Mouse (Mus musculus): ENCODE measurements around the gene Pip5k1b. TPM values are rescaled to one million over a fixed set of nuclear protein-coding genes. Genes with fewer than 3 reads are reported as not detected.

Gene Pip5k1b
- total RNA-seq, 2 experiments from 2014 or later = 10.6 to 25.4 TPM

DNA sequence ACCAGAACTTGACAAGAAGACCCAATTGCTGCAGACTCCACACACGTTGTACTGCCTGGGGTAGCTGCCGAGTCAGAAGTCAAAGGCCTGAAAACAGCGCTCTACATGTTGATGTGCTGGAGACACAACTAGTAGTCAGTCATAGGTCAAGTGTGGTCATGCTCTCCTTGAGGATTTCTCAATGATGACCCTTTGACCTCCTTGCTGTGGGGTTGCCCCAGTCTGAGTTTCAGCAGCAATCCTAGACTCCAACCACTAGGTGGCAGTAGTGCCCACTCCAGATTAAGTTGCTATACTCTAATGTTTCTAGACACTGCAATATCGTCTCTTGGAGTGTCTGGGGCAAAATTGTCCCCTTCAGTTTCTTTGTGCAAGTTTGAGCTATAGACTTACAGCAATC is 271.5 kb downstream of the Pip5k1b start:
- no peak for ATAC-seq (replicated peaks; ENCODE audit: low FRiP score, low TSS enrichment, poor library complexity, severe bottlenecking)

DNA sequence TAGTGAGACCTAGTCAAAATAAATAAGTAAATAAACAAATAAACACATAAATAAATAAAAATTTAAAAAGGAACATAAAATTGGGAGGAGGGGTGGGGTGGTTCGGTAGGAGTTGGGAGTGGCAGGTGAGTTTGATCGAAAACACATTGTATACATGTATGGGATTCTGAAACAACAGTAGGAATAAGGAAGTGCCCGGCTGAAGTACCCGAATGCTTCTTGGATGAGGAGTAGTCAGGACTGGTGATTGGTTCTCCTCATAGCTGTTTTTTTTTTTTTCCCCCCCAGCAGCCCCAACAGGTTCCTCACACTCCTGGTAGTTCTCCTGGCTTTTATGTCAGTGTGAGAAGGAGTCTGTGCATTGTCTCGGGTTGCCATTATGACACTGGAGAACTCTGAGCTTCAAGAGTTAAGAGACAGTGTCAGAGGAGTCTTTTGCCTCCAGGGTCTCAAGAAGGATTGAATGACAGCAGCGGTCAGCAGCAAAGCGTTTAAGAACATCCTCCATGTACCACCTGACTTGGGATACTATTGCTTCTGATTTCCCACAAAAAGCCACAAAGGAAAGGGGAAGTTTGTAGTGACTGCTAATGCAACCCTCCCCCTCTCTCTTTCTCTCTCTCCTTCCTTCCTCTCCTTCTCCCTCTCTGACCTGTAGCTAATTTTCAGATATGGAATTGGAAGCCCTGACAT is 274.2 kb downstream of the Pip5k1b start:
- ATAC-seq (replicated peaks; ENCODE audit: low FRiP score, low TSS enrichment, poor library complexity, severe bottlenecking) = no peak

DNA sequence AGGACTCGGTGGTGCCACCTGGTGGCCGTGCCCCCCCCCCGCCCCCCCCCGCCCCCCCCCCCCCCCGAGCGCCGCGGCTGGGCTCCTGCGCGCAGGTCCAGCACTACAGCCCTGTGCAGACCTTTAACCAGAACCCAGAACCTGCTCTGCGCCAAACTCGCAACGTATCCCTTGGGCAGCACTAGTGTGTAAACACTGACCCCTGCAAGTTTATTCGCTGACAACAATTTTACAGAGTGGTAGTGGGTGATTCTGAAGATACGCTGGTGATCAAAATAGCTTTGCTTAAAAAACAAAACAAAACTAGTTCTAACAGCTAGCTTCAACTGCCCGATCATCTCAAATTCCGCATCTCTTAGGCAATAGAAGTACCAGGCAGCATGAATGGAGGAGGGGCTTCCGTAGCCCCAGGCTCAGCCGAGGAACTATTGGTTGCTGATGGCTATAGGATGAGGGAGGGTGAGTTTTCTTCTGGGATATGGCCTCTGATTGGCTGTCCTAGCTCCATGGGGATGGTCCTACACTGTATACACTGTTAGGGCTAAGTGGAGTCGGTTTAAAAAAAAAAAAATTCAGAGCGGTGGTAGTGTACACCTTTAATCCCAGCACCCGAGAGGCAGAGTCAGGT is 275.0 kb downstream of the Pip5k1b start, which contains the start of gene Fxn:
Gene Fxn, minus strand, starts transcription at position 5 of the 628 bp plus-strand sequence.
- peak; percentile 86 for ATAC-seq (replicated peaks; ENCODE audit: low FRiP score, low TSS enrichment, poor library complexity, severe bottlenecking)

DNA sequence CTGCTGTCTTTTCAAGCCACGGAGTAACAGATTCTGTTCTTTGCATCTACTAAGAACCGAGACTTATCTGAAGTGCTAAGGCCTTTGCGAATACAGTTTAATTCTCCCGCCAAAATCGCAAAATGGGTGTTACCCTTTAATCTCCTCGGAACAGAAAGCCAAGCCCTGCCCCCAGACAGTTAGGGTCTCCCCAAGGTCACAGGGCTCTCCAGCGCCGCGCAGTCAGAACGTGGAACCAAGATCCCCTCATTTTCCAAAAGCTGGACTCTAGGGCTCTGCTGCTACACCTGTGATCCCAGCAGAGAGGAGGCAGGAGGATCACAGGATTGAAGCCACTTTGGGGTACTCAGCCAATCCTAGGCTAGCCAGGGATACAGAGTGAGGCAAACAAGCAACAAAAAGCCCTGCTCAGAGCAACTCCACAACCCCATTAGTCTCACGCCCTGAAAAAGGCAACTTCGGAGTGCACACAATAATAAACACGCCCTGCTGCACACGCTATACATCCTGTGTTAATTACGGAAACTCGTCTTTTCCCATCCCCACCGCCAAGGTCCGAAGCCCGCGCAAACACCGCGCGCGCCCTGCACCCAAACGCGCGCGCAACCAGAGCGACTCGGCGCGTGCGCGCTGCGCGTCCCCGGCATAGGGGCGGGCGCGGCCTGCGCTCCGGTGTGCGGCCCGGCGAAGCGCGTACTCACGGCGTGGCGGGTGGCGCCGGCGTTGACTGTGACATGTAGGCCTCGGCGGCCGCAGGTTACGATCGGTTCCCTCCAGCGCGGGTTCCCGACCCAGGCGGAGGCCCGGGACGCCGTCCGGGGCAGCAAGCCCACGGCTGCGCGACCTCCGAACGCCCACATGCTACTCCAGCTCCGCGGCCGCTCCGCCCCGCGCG is 275.7 kb downstream of the Pip5k1b start:
- ATAC-seq (replicated peaks; ENCODE audit: low FRiP score, low TSS enrichment, poor library complexity, severe bottlenecking) = peak; percentile 71

DNA sequence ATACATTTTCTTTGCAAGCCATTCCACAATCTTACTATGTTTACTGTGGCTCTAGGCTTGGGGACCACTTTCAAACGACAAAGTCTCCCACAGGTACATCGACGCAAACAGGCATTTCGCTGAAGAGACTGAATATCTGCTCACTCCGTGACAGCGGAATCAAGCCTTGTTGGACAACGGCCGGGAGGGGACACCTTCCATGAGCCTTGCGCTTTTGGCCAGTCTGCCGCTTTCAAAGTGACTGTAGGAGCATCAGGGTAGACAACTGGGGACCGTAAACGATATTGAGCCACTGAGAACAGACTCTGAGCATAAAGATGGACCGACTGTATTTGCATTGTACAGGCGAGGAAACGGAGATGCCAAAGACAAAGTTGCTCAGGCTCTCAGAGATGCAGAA is 276.8 kb downstream of the Pip5k1b start:
- ATAC-seq (replicated peaks; ENCODE audit: low FRiP score, low TSS enrichment, poor library complexity, severe bottlenecking) = no peak

DNA sequence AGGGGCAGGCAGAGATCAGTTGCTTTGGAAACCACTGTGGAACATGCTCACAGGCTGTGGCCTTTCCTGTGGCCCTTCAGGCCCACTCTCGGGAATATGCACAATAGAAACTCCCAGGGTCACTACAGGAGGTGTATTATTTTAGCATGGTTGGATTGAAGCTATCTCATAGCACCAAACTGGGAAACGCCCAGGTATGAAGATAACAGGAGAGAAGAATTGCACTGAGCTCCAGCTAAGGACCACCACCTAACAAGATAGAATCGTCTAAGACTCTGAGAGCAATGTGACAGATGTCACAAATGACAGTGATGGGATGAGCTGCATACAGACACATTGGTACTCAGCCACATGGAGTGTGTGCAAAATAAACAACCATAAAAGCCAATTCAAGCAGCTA is 281.4 kb downstream of the Pip5k1b start:
- ATAC-seq (replicated peaks; ENCODE audit: low FRiP score, low TSS enrichment, poor library complexity, severe bottlenecking) = peak; percentile 59

DNA sequence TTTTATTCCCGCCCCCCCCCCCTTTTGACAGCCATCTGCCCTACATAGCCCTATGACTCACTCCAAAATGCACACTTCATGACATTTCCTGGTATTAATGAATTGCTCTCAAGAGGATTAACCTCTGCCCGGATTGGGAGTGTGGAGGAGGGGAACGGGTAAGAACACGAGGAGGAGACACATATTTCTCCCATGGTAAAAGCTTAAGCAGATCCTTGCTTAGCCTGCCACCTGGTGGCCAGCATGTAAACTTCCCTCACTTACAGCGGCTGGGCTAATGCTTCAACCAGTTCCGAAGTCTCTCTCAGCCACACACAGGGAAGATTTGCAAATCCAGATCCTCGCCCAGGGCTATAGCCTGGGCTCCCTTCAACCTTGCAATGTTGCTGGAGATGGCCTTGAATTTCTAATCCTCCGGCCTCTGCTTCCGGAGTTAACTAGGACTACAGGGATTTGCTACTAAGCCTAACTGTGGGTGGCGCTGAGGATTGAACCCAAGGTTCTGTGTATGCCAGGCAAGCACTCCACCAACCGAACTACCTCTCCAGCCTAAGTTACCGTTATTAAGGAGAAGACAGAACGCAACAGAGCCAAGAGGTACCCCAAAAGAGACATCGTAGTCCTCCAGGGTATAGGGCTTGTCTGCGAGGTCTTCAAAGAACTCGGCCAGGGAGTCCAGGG is 283.8 kb downstream of the Pip5k1b start:
- ATAC-seq (replicated peaks; ENCODE audit: low FRiP score, low TSS enrichment, poor library complexity, severe bottlenecking) = peak; percentile 89

DNA sequence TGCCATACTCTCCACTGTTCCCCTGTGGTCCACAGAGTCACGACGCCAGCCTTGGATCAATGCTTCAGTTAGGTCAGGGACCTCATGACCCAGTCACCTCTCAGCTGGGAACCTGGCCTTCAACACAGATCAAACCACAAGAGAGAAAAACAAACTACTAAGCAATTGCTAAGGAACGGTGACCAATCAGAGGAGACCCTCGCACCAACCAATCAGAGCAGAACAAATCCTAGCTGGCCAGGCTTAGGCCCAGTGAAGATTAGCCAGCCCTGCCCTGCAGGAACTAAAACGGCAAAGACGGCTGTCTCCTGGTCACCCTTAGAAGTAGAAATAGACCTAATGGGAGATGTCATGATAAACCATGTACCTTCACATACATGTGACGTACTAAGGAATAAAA is 284.3 kb downstream of the Pip5k1b start:
- no peak for ATAC-seq (replicated peaks; ENCODE audit: low FRiP score, low TSS enrichment, poor library complexity, severe bottlenecking)

DNA sequence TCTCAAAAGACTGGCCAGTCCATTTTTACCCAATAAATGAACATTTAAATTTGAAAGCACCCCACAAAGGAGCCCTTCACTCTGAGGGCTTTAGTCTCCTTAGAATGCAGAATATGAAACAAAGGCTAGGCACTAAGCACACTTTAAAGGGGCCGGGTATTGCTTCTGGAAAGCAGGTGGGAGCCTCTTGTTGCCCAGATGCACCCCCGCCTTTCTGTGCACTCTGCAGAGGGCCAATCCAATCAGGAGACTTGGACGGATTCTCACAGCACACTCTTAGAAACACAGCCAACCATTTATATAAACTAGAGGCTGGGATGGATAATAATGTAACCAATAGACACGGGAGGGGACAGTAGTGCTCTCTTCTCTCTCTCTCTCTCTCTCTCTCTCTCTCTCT is 287.1 kb downstream of the Pip5k1b start:
- no peak for ATAC-seq (replicated peaks; ENCODE audit: low FRiP score, low TSS enrichment, poor library complexity, severe bottlenecking)

DNA sequence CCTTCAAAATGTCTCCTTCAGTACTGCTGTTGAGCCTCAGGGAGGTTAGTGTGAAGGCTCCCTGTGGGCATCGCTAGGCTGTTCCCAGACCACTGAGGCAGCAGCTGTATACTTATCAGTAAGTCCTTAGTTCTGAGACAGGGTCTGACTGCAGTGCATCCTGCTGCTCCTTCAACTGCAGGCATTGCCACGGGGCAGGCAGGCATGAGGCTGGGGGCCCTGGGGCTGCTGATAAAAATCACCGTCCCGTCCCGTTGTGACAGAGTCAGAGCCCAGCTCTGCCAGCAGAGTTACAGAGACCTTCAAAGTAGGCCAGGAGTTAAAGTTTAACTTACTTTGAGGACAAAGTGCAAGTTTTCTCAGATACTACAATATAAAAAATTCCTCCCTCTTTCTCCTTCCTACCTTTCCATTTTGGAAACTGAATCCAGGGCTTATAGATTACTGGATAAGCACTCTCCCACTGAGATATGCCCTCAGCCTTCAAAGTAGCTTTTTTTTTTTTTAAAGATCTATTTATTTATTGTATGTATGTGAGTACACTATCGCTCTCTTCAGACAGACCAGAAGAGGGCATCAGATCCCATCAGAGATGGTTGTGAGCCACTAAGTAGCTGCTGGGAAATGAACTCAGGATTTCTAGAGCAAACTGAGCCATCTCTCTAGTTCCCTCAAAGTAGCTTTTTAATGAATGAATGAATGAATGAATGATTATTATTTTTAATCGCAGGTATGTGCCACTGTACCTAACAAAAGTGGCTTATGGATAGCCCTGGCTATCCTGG is 289.4 kb downstream of the Pip5k1b start:
- no peak for ATAC-seq (replicated peaks; ENCODE audit: low FRiP score, low TSS enrichment, poor library complexity, severe bottlenecking)

DNA sequence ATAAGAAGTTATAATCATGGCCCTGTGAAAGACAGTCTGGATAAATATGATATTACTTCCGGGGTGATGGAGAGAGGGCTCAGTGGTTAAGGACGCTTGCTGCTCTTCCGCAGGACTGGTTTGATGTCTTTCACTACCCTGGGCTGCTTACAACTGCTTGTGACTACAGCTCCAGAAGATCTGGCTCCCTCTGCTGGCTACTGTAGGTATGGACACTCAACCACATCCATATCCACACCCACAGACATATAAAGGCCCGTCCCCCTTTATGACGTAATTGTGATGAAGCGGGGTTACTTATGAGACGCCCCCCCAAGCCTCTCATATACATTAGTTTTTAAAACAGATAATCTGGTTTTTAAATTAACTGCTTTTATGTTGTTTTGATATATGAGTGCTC is 290.7 kb downstream of the Pip5k1b start:
- peak; percentile 92 for ATAC-seq (replicated peaks; ENCODE audit: low FRiP score, low TSS enrichment, poor library complexity, severe bottlenecking)

DNA sequence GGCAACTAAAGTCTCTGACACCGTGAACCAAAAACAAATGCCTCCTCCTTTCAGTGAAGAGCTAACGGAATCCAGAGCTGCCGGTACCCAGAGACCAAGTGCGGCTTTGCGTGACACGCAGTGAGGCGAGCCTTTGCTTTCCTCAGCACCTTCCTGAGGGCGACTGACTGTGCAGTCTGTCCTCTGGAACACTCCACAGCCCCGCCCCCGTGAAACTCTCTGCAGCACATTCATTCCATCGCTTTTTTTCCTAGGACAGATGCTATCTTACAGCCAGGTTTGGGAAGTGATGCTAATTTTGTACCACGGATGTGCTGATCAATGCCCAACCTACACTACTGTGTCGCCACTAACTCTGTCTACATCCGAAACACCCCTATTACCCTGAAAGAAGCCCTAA is 292.9 kb downstream of the Pip5k1b start:
- ATAC-seq (replicated peaks; ENCODE audit: low FRiP score, low TSS enrichment, poor library complexity, severe bottlenecking) = no peak

DNA sequence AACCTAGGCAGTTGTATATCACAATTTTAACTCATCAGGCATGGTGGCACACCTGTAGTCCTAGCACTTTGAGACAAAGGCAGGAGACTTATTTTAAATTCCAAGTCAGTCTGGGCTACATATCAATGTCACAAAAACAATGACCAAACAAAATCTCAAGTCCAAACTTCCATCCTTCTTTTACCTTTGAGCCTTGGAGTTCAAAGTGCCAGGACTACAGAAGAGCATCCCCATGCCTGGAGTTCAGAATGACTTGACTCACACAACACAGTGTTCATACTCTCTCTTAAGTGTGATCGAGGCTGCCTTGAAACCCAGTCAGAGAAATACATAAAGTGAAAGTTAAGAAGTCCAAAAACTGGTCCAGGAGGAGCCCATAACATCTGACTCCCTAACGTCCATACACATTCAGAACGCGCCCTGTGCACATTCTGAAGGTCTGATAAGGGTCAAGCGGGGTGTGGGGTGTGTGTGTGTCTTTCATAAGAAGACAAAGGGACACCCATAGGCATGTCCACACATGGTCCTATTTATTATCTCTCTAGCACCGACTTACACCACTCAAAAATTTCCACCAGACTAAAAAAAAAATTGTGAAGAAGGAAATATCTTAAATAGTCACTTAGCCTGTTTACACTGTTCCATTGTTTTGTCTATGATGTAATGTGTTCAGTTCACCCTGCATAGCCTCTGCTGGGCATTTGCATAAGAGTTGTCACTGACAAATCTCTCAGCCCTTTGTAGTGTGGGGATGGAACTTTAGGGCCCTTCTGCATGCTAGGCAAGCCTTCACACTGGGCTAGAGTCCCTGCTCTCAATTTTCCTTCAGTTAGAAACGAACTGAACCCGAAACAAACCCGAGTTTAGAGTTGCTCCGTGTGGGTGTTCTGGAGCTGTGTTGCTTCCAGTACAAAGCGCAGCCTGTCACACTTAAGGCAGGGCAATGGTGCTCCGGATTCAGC is 296.0 kb downstream of the Pip5k1b start:
- ATAC-seq (replicated peaks; ENCODE audit: low FRiP score, low TSS enrichment, poor library complexity, severe bottlenecking) = no peak

DNA sequence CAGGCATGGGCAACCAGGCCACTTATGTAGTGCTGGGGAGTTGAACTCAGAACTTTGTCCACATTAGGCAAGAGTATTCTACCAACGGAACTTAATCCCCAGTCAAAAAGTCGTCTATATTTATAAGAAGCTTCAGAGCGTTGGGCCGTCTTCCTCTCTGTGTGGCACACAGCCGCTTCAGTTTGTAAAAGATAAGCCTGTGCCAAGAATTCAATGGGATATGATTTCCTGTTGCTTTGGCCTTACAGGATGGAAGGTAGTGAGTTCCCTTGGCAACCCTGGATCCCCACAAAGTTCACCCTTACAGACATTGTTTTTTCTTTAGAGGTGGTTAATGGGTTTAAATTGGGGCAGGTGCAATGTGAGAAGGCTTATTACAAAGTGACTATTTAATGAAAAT is 297.3 kb downstream of the Pip5k1b start:
- no peak for ATAC-seq (replicated peaks; ENCODE audit: low FRiP score, low TSS enrichment, poor library complexity, severe bottlenecking)

DNA sequence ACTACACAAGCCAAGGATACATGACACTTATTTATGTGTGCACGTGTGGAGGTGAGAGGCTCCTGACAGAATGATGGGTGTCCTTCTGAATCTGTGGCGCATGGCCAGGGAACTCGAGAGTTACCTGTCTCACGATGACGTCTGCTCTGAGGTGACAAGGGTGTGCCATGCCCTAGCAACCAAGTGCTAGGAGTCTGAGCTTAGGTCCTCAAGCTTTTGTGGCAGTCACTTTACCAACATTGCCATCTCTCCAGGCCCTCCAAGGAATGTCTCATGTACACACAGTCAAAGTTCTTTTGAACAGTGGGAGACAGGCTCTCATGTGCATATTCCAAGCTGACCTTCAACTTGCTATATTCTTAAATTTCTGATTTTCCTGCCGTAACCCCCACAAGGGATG is 297.7 kb downstream of the Pip5k1b start:
- ATAC-seq (replicated peaks; ENCODE audit: low FRiP score, low TSS enrichment, poor library complexity, severe bottlenecking) = no peak

DNA sequence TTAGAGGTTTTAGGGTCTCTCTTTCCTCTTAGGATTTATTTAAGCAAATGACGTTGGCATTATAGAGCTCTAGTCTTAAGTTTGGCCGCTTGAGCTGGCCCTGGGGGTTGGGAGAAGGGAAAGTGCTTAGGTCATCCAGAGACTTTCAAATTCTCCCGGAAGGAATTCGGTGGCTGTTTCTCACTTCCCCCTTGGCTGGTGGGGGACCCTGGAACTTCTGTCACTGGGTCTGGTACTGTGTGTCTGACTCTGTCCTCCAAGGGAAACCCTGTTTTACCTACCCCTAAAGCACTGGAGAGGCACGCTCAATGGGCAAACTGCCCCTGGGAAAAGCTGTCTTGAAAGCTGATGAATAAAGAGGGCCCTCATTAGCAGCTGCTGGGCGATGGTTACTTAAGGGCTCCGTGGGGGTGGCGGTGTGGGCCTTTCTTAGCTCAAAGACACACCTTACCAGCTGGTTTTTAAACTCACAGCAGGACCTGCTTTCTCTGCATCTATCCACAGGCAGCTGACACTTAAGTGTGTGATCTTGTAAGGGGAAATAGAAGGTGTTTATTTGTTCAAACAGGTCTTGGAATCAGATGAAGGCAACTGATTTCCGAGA is 301.9 kb downstream of the Pip5k1b start:
- ATAC-seq (replicated peaks; ENCODE audit: low FRiP score, low TSS enrichment, poor library complexity, severe bottlenecking) = no peak

DNA sequence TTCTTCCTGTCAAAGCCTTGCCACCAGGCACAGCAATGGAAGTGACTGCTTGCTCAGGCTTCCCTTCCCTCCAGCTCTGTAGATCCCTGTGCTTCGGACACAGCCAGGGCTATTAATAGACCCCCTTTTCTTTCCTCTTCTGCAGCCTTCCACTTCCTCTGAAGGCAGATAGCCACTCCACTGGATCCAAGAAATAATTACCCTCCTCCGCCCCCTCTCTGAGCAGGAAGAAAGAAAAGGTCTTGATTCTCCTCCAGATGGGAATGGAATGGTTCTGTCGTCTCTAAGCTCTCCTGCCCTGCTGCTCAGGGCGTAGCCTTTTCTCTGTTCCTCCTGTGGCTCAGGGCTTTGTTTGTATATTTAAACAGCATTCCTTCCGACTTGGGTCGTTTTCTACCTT is 303.8 kb downstream of the Pip5k1b start:
- no peak for ATAC-seq (replicated peaks; ENCODE audit: low FRiP score, low TSS enrichment, poor library complexity, severe bottlenecking)
